Mouse (Mus musculus) lung, postnatal 0 days (tissue): ENCODE data around the gene Enkur. TPM values are rescaled to one million over a fixed set of nuclear protein-coding genes. Genes with fewer than 3 reads are reported as not detected.
"Not testable (repeated sequence)": the region's sequence is repeated elsewhere in the genome, so short reads cannot be mapped to it uniquely, and the experiment has no call there.

Source experiments
- ATAC-seq: fragments of 200-750 bp; cut with Nextera tagmentation; 2 replicates; pipeline ENCODE4 v1.8.0; 2017; ENCODE audit warnings: moderate library complexity
- DNase-seq: peaks from one replicate; pipeline ENCODE4 v3.0.0-alpha.2; 2016; ENCODE audit warnings: low spot score
- H3K27ac ChIP-seq: fragments of 300-500 bp; sonication (generic); 2 replicates; pipeline ENCODE4 v1.5.1; 2014; ENCODE audit warnings: antibody characterized with exemption, mild to moderate bottlenecking, low read length, mixed read lengths
- H3K27me3 ChIP-seq: fragments of 300-500 bp; sonication (generic); replicated peaks from 2 replicates; pipeline ENCODE4 v1.6.1; 2014; ENCODE audit warnings: low read length, mixed read lengths; ENCODE audit not compliant: insufficient read depth
- H3K36me3 ChIP-seq: fragments of 300-500 bp; sonication (generic); 2 replicates; pipeline ENCODE4 v1.6.1; 2014; ENCODE audit warnings: low read length, mixed read lengths; ENCODE audit not compliant: insufficient read depth
- H3K4me1 ChIP-seq: fragments of 300-500 bp; sonication (generic); 2 replicates; pipeline ENCODE4 v1.6.1; 2014; ENCODE audit warnings: antibody characterized with exemption, low read depth, low read length, mixed read lengths; ENCODE audit not compliant: insufficient read depth
- H3K4me2 ChIP-seq: fragments of 300-500 bp; sonication (generic); replicated peaks from 2 replicates; pipeline ENCODE4 v1.6.1; 2014; ENCODE audit warnings: low read depth, mild to moderate bottlenecking, low read length, moderate library complexity, mixed read lengths
- H3K4me3 ChIP-seq: fragments of 300-500 bp; sonication (generic); 2 replicates; pipeline ENCODE4 v1.5.1; 2014; ENCODE audit warnings: low read depth, low read length
- H3K9ac ChIP-seq: fragments of 300-500 bp; sonication (generic); replicated peaks from 2 replicates; pipeline ENCODE4 v1.6.1; 2014; ENCODE audit warnings: low read depth, mild to moderate bottlenecking
- H3K9me3 ChIP-seq: fragments of 300-500 bp; sonication (generic); 2 replicates; pipeline ENCODE4 v1.6.1; 2016; ENCODE audit warnings: low read length, mixed read lengths
- CTCF ChIP-seq: IDR thresholded peaks from 2 replicates; pipeline ENCODE4 v1.5.1; 2016; ENCODE audit warnings: antibody characterized with exemption, mild to moderate bottlenecking
- EP300 ChIP-seq: IDR thresholded peaks from 2 replicates; pipeline ENCODE4 v1.6.1; 2016; ENCODE audit warnings: antibody characterized with exemption, mild to moderate bottlenecking, control low read depth
- WGBS: fragments of 180-500 bp; shearing (Covaris S2); extraction: QIAGEN DNeasy Blood & Tissue Kit; methylation state at CpG from one replicate; pipeline ENCODE4 v1.1.7; 2014; 5-methylcytosine and 5-hydroxymethylcytosine counted together
- polyA plus RNA-seq: library from polyadenylated mRNA; unstranded; fragments of >200 nt; fragmentation: Nextera tagmentation; extraction: Ambion mirVana; gene quantifications from 2 replicates; pipeline ENCODE4 v1.2.1, GENCODE M21; 2015

Enkur gene
- polyA plus RNA-seq = 10.2 and 12.5 TPM in 2 replicates

DNA sequence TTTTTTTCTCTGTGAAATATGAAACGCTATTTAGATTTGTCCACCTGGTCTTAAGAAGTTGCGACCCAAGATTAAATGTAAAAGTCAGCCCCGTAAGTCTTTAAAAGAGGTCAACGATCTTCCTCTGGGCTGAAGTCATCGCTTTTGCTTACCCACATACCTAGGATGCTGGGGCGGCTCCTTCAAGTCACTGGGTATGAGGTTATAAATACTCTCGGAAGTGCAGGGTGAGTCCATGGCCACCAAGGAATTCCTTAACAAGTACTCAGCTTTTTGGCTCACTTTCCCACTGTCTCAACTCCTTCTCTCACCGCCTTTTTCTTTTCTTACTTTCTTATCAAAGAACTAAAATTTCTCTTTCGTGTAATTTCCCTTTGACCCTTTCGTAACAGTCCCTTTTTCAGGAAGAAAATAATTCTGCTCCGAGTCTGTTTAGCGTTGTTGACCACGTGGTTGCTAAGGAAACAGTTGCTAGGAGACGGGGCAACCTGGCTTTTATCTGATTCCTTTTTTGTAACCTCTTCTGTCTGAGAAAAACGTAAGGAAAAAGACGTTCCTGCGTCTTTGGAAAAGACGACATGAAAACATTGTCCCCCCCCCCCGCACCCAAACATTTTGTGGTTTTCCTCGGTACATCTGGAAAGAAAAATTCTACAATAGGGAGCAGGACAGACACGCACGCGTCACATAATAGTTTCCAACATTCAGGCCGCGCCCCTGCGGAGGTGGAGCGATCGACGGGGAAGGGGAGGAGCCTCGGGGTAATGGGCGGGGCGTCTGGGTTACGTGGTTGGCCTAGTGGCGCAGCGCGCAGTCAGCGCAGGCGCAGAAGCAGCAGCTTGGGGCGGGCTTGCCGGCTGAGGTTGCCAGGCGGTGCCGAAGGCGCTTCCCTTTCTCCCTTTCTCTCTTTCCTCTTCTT is at the start of gene Enkur, which contains the start of gene Thnsl1:
Gene Enkur (minus strand): TSS at position 454 of the 919 bp plus-strand sequence.
Gene Thnsl1 (plus strand): TSS at position 813 of the 919 bp plus-strand sequence.
- Histone ChIP-seq H3K27me3 (no peaks in the 10 kb centered on the region), H3K9ac (peak within 1 kb of the TSS; percentile 50), H3K4me2 (peak within 1 kb of the TSS; percentile 59), H3K9me3 (no peaks in the 10 kb centered on the region), H3K4me3 (peak within 1 kb of the TSS; percentile 52), H3K27ac (peak within 1 kb of the TSS; percentile 71), H3K36me3 (no peaks in the 10 kb centered on the region), H3K4me1 (0 out of 2 replicates have a peak, but pooled peaks cover 4% of the 10 kb centered on the region)
- 2% methylated on average over 43 of the region's 43 CpGs for WGBS
- peak; percentile 99 for ATAC-seq
- DNase-seq = peak; percentile 98
- TF ChIP-seq CTCF (no peak; the same call in 1 of the 2 replicates), EP300 (peak; percentile 76)

DNA sequence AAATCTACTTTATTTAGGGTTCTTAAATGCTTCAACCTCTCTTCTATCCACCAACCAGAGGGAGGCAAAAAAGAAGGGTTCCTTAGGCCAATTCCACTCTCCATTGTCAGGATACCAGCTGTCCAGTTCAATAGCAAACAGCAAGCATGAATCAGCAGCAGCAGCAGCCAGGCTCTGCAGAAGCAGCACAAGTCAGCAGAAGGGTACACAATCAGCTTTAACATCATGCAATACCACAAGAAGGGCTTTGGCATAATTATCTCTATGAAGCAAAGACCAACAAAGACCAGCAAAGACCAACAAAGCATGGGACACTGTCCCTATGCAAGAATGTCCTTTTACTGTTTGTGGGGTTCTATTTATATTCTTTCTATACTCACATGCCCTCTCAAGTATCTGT is 49.1 kb upstream of the Enkur start:
- no peak overlapping the region for H3K4me3 ChIP-seq
- no peak overlapping the region for H3K27ac ChIP-seq
- no peak for ATAC-seq
- no peak for TF ChIP-seq CTCF
- TF ChIP-seq EP300 = no peak
- H3K4me1 ChIP-seq = no peaks in the 10 kb centered on the region
- H3K27me3 ChIP-seq = no peaks in the 10 kb centered on the region
- no peak overlapping the region for H3K4me2 ChIP-seq
- no peaks in the 10 kb centered on the region for H3K9me3 ChIP-seq
- H3K36me3 ChIP-seq = no peaks in the 10 kb centered on the region
- no peak for DNase-seq
- no peak overlapping the region for H3K9ac ChIP-seq

- Histone ChIP-seq H3K4me2 (no peak overlapping the region), H3K4me1 (no peaks in the 10 kb centered on the region), H3K9ac (no peak overlapping the region), H3K9me3 (no peaks in the 10 kb centered on the region), H3K27me3 (no peaks in the 10 kb centered on the region), H3K4me3 (no peak overlapping the region), H3K27ac (no peak overlapping the region), H3K36me3 (no peaks in the 10 kb centered on the region)
- 63% methylated on average over 3 of the region's 3 CpGs for WGBS
- DNase-seq (no peak), ATAC-seq (no peak)
- TF ChIP-seq CTCF (no peak), EP300 (no peak)
Observed at GRCm38 (mm10) chr2:21253644-21254043, 48.5 kb upstream of the Enkur start.

GRCm38 (mm10) chr2:21245477-21246102 is 40.4 kb upstream of the Enkur start:
- ATAC-seq = peak; percentile 71
- no peaks in the 10 kb centered on the region for H3K27me3 ChIP-seq
- no peak overlapping the region for H3K4me3 ChIP-seq
- no peak overlapping the region for H3K27ac ChIP-seq
- DNase-seq = peak; percentile 21
- H3K4me2 ChIP-seq = no peak overlapping the region
- H3K9ac ChIP-seq = no peak overlapping the region
- H3K9me3 ChIP-seq = no peaks in the 10 kb centered on the region
- H3K36me3 ChIP-seq = no peaks in the 10 kb centered on the region
- H3K4me1 ChIP-seq = no peaks in the 10 kb centered on the region
- 71% methylated on average over 2 of the region's 2 CpGs for WGBS
- peak; percentile 51 for TF ChIP-seq CTCF
- TF ChIP-seq EP300 = no peak

DNA sequence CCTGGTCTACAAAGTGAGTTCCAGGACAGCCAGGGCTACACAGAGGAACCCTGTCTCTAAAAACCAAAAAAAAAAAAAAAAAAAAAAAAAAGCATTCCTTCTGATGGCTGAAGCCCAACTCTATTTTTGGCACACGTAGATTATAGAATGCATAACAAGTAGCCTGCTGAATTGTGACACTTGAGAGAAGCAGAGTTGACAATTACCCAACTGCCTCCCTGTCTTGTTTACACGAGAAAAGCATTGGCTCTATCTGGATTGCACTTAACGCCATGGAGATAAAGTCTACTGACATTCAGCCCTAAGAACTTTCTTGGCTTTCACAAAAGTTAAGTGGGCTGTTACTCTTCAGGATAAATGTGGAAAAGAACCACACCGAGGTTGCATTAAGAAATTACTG is 39.8 kb upstream of the Enkur start:
- H3K9ac ChIP-seq = no peak overlapping the region
- H3K36me3 ChIP-seq = no peaks in the 10 kb centered on the region
- no peak overlapping the region for H3K4me3 ChIP-seq
- no peak overlapping the region for H3K27ac ChIP-seq
- ATAC-seq = peak; percentile 76
- DNase-seq = peak; percentile 72
- WGBS = 37% methylated on average over 4 of the region's 4 CpGs
- H3K4me2 ChIP-seq = no peak overlapping the region
- no peaks in the 10 kb centered on the region for H3K4me1 ChIP-seq
- no peaks in the 10 kb centered on the region for H3K9me3 ChIP-seq
- TF ChIP-seq EP300 = peak; percentile 40
- TF ChIP-seq CTCF = no peak
- no peaks in the 10 kb centered on the region for H3K27me3 ChIP-seq

DNA sequence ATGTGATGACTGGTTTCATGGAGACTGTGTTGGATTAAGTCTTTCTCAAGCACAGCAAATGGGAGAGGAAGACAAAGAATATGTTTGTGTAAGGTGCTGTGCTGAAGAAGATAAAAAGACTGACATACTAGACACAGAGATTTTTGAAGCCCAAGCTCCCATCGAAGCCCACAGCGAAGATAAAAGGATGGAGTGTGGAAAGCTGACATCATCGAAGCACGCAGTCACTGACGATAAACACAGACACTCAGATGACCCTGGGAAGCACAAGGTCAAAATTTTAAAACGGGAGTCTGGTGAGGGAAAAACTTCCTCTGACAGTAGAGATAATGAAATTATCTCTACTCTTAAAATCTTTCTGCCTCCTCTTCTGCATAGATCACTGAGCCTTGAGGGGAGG is 38.9 kb upstream of the Enkur start:
- H3K9me3 ChIP-seq, H3K4me1 ChIP-seq, H3K4me3 ChIP-seq, DNase-seq, H3K27me3 ChIP-seq, H3K27ac ChIP-seq, ATAC-seq, H3K4me2 ChIP-seq, H3K36me3 ChIP-seq, H3K9ac ChIP-seq: not testable (repeated sequence)
- 27% methylated on average over 2 of the region's 6 CpGs for WGBS
